Mouse (Mus musculus): ENCODE data around the gene Mup5. TPM values are rescaled to one million over a fixed set of nuclear protein-coding genes. Genes with fewer than 3 reads are reported as not detected.

The Mup5 gene
- not detected in 2 replicates for polyA plus RNA-seq (2012; rRNA removed)

- Histone ChIP-seq H3K27me3 (replicated peaks; ENCODE audit: control insufficient read depth, insufficient read depth, low read length) (no peaks in the 10 kb centered on the region), H3K4me3 (ENCODE audit: insufficient read depth, low read depth, low read length) (no peak within 1 kb of the TSS), H3K36me3 (ENCODE audit: control insufficient read depth, insufficient read depth, low read length) (no peaks in the 10 kb centered on the region), H3K27ac (ENCODE audit: insufficient read depth, low read depth, low read length) (no peak within 1 kb of the TSS), H3K4me1 (ENCODE audit: control insufficient read depth, insufficient read depth, low read length) (no peaks in the 10 kb centered on the region)
- no peak for TF ChIP-seq POLR2A (IDR thresholded peaks at IDR 0.05; ENCODE audit: low read depth, low read length)
- no peak for TF ChIP-seq CTCF (conservative IDR thresholded peaks at IDR 0.05; ENCODE audit: insufficient read depth, insufficient read length, low read depth, low read length)
- 70% methylated on average over 4 of the region's 4 CpGs for WGBS
- DNase-seq, result no peak
These were observed at the start of gene Mup5 for GRCm38 (mm10) chr4:61834952-61835708. Gene Mup5, minus strand, starts transcription at chr4:61835233.

GRCm38 (mm10) chr4:61858160-61858559 lies 23.1 kb upstream of the Mup5 start:
- peak; percentile 44 for DNase-seq
- 39% methylated on average over 4 of the region's 4 CpGs for WGBS
- Histone ChIP-seq H3K4me1 (ENCODE audit: control insufficient read depth, insufficient read depth, low read length) (no peaks in the 10 kb centered on the region), H3K36me3 (ENCODE audit: control insufficient read depth, insufficient read depth, low read length) (no peaks in the 10 kb centered on the region), H3K27me3 (replicated peaks; ENCODE audit: control insufficient read depth, insufficient read depth, low read length) (no peaks in the 10 kb centered on the region), H3K4me3 (ENCODE audit: insufficient read depth, low read depth, low read length) (no peak overlapping the region), H3K27ac (ENCODE audit: insufficient read depth, low read depth, low read length) (no peak overlapping the region)
- TF ChIP-seq CTCF (conservative IDR thresholded peaks at IDR 0.05; ENCODE audit: insufficient read depth, insufficient read length, low read depth, low read length) (peak; percentile 73), POLR2A (IDR thresholded peaks at IDR 0.05; ENCODE audit: low read depth, low read length) (no peak)

- Histone ChIP-seq H3K4me3 (ENCODE audit: insufficient read depth, low read depth, low read length) (no peak overlapping the region), H3K4me1 (ENCODE audit: control insufficient read depth, insufficient read depth, low read length) (no peaks in the 10 kb centered on the region), H3K27me3 (replicated peaks; ENCODE audit: control insufficient read depth, insufficient read depth, low read length) (no peaks in the 10 kb centered on the region), H3K36me3 (ENCODE audit: control insufficient read depth, insufficient read depth, low read length) (no peaks in the 10 kb centered on the region), H3K27ac (ENCODE audit: insufficient read depth, low read depth, low read length) (no peak overlapping the region)
- no peak for TF ChIP-seq POLR2A (IDR thresholded peaks at IDR 0.05; ENCODE audit: low read depth, low read length)
- no peak for TF ChIP-seq CTCF (conservative IDR thresholded peaks at IDR 0.05; ENCODE audit: insufficient read depth, insufficient read length, low read depth, low read length)
- WGBS, result 79% methylated on average over 18 of the region's 18 CpGs
- DNase-seq, result no peak
These were observed 21.0 kb upstream of the Mup5 start for GRCm38 (mm10) chr4:61855831-61856698.

GRCm38 (mm10) chr4:61855344-61855743 lies 20.3 kb upstream of the Mup5 start:
- no peaks in the 10 kb centered on the region for H3K4me1 ChIP-seq (ENCODE audit: control insufficient read depth, insufficient read depth, low read length)
- no peak for DNase-seq
- H3K27ac ChIP-seq (ENCODE audit: insufficient read depth, low read depth, low read length), result no peak overlapping the region
- no peaks in the 10 kb centered on the region for H3K27me3 ChIP-seq (replicated peaks; ENCODE audit: control insufficient read depth, insufficient read depth, low read length)
- 82% methylated on average over 6 of the region's 6 CpGs for WGBS
- no peak for TF ChIP-seq CTCF (conservative IDR thresholded peaks at IDR 0.05; ENCODE audit: insufficient read depth, insufficient read length, low read depth, low read length)
- no peak for TF ChIP-seq POLR2A (IDR thresholded peaks at IDR 0.05; ENCODE audit: low read depth, low read length)
- H3K36me3 ChIP-seq (ENCODE audit: control insufficient read depth, insufficient read depth, low read length), result no peaks in the 10 kb centered on the region
- no peak overlapping the region for H3K4me3 ChIP-seq (ENCODE audit: insufficient read depth, low read depth, low read length)

- WGBS, result 69% methylated on average over 5 of the region's 5 CpGs
- H3K4me1 ChIP-seq (ENCODE audit: control insufficient read depth, insufficient read depth, low read length), result peaks cover 17% of the 10 kb centered on the region; the same call in 1 of the 2 replicates
- H3K27ac ChIP-seq (ENCODE audit: insufficient read depth, low read depth, low read length), result peak overlapping the region; percentile 39; the same call in 1 of the 2 replicates
- H3K4me3 ChIP-seq (ENCODE audit: insufficient read depth, low read depth, low read length), result no peak overlapping the region
- H3K27me3 ChIP-seq (replicated peaks; ENCODE audit: control insufficient read depth, insufficient read depth, low read length), result no peaks in the 10 kb centered on the region
- no peaks in the 10 kb centered on the region for H3K36me3 ChIP-seq (ENCODE audit: control insufficient read depth, insufficient read depth, low read length)
- TF ChIP-seq CTCF (conservative IDR thresholded peaks at IDR 0.05; ENCODE audit: insufficient read depth, insufficient read length, low read depth, low read length) (no peak), POLR2A (IDR thresholded peaks at IDR 0.05; ENCODE audit: low read depth, low read length) (no peak)
- DNase-seq, result peak; percentile 84
These were observed 9.9 kb upstream of the Mup5 start for GRCm38 (mm10) chr4:61844758-61845455.

GRCm38 (mm10) chr4:61829211-61829610 lies 5.8 kb downstream of the Mup5 start:
- no peaks in the 10 kb centered on the region for H3K27me3 ChIP-seq (replicated peaks; ENCODE audit: control insufficient read depth, insufficient read depth, low read length)
- DNase-seq, result peak; percentile 59
- no peak overlapping the region for H3K4me3 ChIP-seq (ENCODE audit: insufficient read depth, low read depth, low read length)
- TF ChIP-seq CTCF (conservative IDR thresholded peaks at IDR 0.05; ENCODE audit: insufficient read depth, insufficient read length, low read depth, low read length) (no peak), POLR2A (IDR thresholded peaks at IDR 0.05; ENCODE audit: low read depth, low read length) (no peak)
- H3K36me3 ChIP-seq (ENCODE audit: control insufficient read depth, insufficient read depth, low read length), result no peaks in the 10 kb centered on the region
- 60% methylated on average over 4 of the region's 4 CpGs for WGBS
- H3K4me1 ChIP-seq (ENCODE audit: control insufficient read depth, insufficient read depth, low read length), result no peaks in the 10 kb centered on the region
- H3K27ac ChIP-seq (ENCODE audit: insufficient read depth, low read depth, low read length), result no peak overlapping the region

All from kidney, adult 2 months (tissue).